Mouse (Mus musculus): ENCODE results near the gene Cfh.
"Not testable (repeated sequence)": the region's sequence is repeated elsewhere in the genome, so short reads cannot be mapped to it uniquely, and the experiment has no call there.

Gene Cfh

DNA sequence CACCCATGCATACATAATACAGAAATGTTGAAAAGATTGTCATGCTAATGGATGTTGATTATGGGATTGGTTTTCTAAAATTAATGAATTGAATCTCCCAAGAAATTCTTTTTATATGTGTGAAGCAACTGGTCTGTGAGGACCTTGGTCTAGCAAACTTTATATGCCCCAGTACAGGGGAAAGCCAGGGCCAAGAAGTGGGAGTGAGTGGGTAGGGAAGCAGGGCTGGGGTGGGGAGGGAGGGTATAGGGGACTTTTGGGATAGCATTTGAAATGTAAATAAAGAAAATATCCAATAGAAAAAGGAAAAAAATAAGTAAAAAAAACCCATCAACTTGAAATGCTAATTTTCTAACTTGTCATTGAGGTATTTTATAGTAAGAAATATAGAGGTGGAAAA is at the start of gene Cfh:
TSS of gene Cfh (minus strand) at position 101 of the 400 bp plus-strand sequence.
- DNase-seq (ENCODE audit: low read depth in 2 of 2, low spot score in 2 of 2) = not testable (repeated sequence)

DNA sequence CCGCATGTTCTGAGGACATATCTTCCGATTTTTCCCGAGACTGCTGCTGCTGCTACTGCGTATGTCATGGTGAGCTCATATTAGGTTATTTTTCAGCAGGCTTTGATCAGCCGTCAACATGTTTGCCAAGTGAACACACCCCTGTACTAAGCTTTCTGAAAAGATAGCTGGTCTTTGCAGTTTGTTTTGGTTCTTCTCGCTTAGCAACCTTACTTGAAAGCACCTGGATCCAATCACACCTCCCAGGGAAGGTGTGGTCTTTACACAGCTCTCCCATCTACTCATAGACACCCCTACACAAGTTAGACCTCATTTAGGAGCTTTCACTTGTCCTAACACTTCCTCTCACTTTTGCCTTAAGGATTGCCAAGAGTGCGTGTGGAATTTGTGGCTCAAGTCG is 43.1 kb upstream of the Cfh start:
- DNase-seq (ENCODE audit: low read depth in 2 of 2, low spot score in 2 of 2) = no peak

GRCm38 (mm10) chr1:140225221-140225620 is 41.7 kb upstream of the Cfh start:
- DNase-seq (ENCODE audit: low read depth in 2 of 2, low spot score in 2 of 2) = no peak

DNA sequence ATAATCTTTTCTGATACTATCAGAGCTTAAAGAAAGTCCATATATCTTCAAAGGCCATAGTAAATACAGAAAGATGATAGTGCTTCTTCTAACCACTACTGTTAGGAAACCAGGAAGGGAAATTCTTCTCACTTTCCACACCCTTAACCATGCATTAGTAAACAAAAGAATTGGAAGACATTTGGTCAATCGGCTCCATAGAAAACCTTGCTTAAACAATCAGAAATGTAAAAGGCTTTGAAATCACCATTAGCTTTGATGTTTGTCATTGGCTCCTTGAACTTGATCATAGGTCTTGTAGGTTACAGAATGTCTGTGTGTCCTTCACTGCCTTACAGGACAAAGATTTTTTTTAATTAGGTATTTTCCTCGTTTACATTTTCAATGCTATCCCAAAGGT is 21.8 kb upstream of the Cfh start:
- no peak for DNase-seq (ENCODE audit: low read depth in 2 of 2, low spot score in 2 of 2)

DNA sequence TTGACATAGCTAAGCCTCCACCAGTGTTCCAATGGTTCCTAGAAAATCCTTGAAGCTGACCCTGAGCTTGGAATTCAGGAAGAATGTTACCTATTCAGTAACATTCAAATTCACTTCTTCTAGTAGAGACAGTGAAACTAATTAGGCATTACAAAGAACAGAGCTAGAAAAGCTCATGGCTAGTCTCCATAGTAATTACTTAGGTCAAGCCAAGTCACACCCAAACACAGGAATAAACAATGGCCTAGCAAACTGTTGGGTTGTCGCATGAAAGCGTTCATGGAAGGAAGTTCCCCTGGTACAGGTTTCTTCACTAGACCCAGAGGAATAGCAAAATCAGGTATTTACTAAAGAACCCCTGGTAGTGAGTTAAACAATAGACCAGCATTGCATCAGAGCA is 4.9 kb upstream of the Cfh start:
- not testable (repeated sequence) for DNase-seq (ENCODE audit: low read depth in 2 of 2, low spot score in 2 of 2)

GRCm38 (mm10) chr1:140183208-140183607 is 356 bp downstream of the Cfh start:
- DNase-seq (ENCODE audit: low read depth in 2 of 2, low spot score in 2 of 2) = no peak

DNA sequence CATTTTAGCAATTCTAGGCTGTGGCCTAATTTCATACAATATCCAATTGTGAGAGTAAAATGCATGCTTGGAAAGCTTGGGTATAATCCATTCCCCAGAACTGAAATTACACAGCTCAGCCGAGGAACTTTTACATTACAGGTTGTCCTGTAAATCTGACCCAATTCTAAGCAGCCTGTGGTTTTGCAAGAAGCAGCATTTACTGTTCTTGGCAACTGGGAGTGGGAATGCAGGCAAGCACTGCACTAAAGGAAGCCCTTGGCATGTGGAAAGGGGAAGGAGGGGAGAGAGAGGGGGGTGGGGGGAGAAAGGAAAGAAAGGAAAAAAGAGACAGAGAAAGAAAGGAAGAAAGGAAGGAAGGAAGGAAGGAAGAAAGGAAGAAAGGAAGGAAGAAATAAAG is 3.4 kb downstream of the Cfh start:
- no peak for DNase-seq (ENCODE audit: low read depth in 2 of 2, low spot score in 2 of 2)

DNA sequence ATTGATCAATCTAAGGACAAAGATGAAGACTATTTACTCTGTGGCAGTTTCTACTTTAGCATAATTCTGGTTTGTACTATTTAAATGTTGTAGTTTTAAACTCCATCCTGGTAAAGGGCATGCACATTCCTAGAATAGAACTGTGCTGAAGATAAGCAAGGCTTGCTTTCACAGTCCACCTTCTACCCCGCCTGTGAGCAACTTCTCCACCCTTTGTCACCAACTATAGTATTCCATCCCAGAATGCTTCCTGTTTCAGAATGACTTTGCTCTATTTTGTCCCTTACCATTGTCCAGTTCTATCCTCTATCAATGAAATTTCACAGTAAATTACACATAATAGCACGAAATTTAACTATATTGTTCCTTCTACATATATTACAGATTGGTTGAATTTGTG is 8.1 kb downstream of the Cfh start:
- no peak for DNase-seq (ENCODE audit: low read depth in 2 of 2, low spot score in 2 of 2)

- no peak for DNase-seq (ENCODE audit: low read depth in 2 of 2, low spot score in 2 of 2)
Observed at GRCm38 (mm10) chr1:140171581-140172154, 11.9 kb downstream of the Cfh start.

DNA sequence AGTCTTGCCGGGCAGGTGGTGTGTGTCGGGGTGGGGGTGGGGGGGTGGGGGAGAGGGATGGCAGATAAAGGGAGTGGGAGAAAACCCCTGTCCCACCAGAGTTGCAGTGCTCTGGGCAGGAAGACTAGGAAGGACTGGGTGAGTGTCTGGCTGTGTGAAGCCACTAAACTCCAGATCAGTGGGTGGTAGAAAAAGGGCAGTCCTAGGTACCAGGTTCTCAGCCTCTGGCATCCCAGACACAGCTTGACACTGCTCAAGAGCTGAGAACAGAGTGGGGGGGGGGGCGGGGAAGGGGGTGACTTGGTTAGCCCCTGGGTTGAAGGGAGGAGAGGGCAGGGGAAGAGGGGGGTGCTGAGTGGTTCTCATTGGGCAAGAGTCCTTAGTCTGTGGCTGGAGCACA is 24.6 kb downstream of the Cfh start:
- DNase-seq (ENCODE audit: low read depth in 2 of 2, low spot score in 2 of 2) = no peak

- DNase-seq (ENCODE audit: low read depth in 2 of 2, low spot score in 2 of 2) = no peak
Observed at GRCm38 (mm10) chr1:140069471-140069870, 114.1 kb downstream of the Cfh start.

Data from CD8-positive naive resting alpha-beta T cell, adult 2 months (primary cell).